Mouse (Mus musculus): Measurements from ENCODE around the gene Uts2b.
"Not testable (repeated sequence)": the region's sequence is repeated elsewhere in the genome, so short reads cannot be mapped to it uniquely, and the experiment has no call there.

Uts2b gene

GRCm38 (mm10) chr16:27376556-27376955, 6.5 kb upstream of the Uts2b start:
- intact Hi-C loops (cut with DNase I) = no loop called here

- intact Hi-C loops (cut with DNase I) = no loop called here
These were observed 5.3 kb upstream of the Uts2b start for GRCm38 (mm10) chr16:27375318-27375717.

- intact Hi-C loops (cut with DNase I) = no loop called here
These were observed 4.1 kb upstream of the Uts2b start for GRCm38 (mm10) chr16:27374139-27374538.

GRCm38 (mm10) chr16:27370700-27371099, 661 bp upstream of the Uts2b start:
- intact Hi-C loops (cut with DNase I) = no loop called here

- intact Hi-C loops (cut with DNase I) = no loop called here
These were observed 10.0 kb downstream of the Uts2b start for GRCm38 (mm10) chr16:27360059-27360458.

GRCm38 (mm10) chr16:27354464-27354863, 15.6 kb downstream of the Uts2b start:
- intact Hi-C loops (cut with DNase I) = no loop called here

- intact Hi-C loops (cut with DNase I) = no loop called here
These were observed 20.0 kb downstream of the Uts2b start for GRCm38 (mm10) chr16:27349878-27350532.

- intact Hi-C loops (cut with DNase I) = no loop called here
These were observed 20.8 kb downstream of the Uts2b start for GRCm38 (mm10) chr16:27349235-27349634.

- intact Hi-C loops (cut with DNase I) = no loop called here
These were observed 21.7 kb downstream of the Uts2b start for GRCm38 (mm10) chr16:27348359-27348758.

- intact Hi-C loops (cut with DNase I) = no loop called here
These were observed 22.5 kb downstream of the Uts2b start for GRCm38 (mm10) chr16:27347521-27347920.

GRCm38 (mm10) chr16:27326463-27326862, 43.6 kb downstream of the Uts2b start:
- intact Hi-C loops (cut with DNase I) = no loop called here

- intact Hi-C loops (cut with DNase I) = no loop called here
These were observed 48.0 kb downstream of the Uts2b start for GRCm38 (mm10) chr16:27322047-27322446.

GRCm38 (mm10) chr16:27319099-27319498, 50.9 kb downstream of the Uts2b start:
- intact Hi-C loops (cut with DNase I) = no loop called here

- intact Hi-C loops (cut with DNase I) = not testable (repeated sequence)
These were observed 62.9 kb downstream of the Uts2b start, which contains the start of gene Ostn for GRCm38 (mm10) chr16:27307189-27307588. Ostn (plus strand) TSS chr16:27307489.
